Mouse (Mus musculus): ENCODE measurements around the gene Kif17.

DNA sequence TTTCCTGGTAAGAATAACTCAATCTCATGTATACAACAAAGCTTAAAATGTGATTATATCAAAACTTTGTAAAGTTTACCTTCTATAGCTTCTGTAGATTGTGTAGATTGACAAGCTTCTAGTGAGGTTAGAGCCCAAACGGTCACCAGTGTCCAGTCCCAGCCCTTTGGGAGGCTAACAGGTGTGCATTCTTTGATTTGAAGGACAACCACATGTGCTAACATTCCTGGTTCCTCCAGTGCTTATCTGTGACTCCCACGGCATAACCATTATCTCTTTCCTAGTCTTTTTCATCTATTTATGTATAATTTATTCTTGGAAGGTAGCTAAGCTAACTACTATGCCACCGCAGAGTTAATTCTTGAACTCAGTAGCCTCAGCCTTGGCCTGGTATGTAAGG lies 49.5 kb upstream of the Kif17 start:
- no peak for TF ChIP-seq CTCF (IDR thresholded peaks at IDR 0.05; ENCODE audit: low read depth, low read length)
- TF ChIP-seq TAL1 (conservative IDR thresholded peaks at IDR 0.05; ENCODE audit: low read depth, low read length), result no peak
- TF ChIP-seq GATA1 (IDR thresholded peaks at IDR 0.05; ENCODE audit: borderline replicate concordance, low read length), result no peak
- no peak for TF ChIP-seq GATA2 (IDR thresholded peaks at IDR 0.05; ENCODE audit: borderline replicate concordance, low read depth, low read length)
- TF ChIP-seq POLR2AphosphoS5 (IDR thresholded peaks at IDR 0.05; ENCODE audit: insufficient replicate concordance, low read depth, low read length), result no peak
